Mouse (Mus musculus): Measurements from ENCODE around the gene Thtpa. TPM values are rescaled to one million over a fixed set of nuclear protein-coding genes. Genes with fewer than 3 reads are reported as not detected.

The Thtpa gene
- 55.2 and 56.6 TPM in 2 replicates for polyA plus RNA-seq (2015; fragmentation: Nextera tagmentation; extraction: Ambion mirVana)

GRCm38 (mm10) chr14:55094704-55095231 is at the start of gene Thtpa:
Gene Thtpa (plus strand): TSS chr14:55094784.
- Histone ChIP-seq H3K4me2 (ENCODE audit: low read length) (peak within 1 kb of the TSS; percentile 80), H3K9me3 (ENCODE audit: control insufficient read depth, low read length) (no peaks in the 10 kb centered on the region), H3K4me3 (replicated peaks; ENCODE audit: low read length) (peak within 1 kb of the TSS; percentile 72), H3K36me3 (ENCODE audit: control insufficient read depth, insufficient read depth) (no peaks in the 10 kb centered on the region), H3K9ac (replicated peaks; ENCODE audit: low read depth, low read length) (peak within 1 kb of the TSS; percentile 88), H3K27ac (ENCODE audit: low read length) (peak within 1 kb of the TSS; percentile 88), H3K27me3 (replicated peaks; ENCODE audit: control insufficient read depth, insufficient read depth, low read length) (no peaks in the 10 kb centered on the region), H3K4me1 (replicated peaks; ENCODE audit: control insufficient read depth, insufficient read depth, low read length) (peaks cover 43% of the 10 kb centered on the region)
- under 1% methylated on average over 30 of the region's 30 CpGs for WGBS
- ATAC-seq = peak; percentile 47

- H3K4me1 ChIP-seq (replicated peaks; ENCODE audit: control insufficient read depth, insufficient read depth, low read length) = peaks cover 14% of the 10 kb centered on the region
- no peak overlapping the region for H3K4me2 ChIP-seq (ENCODE audit: low read length)
- 88% methylated on average over 2 of the region's 2 CpGs for WGBS
- no peaks in the 10 kb centered on the region for H3K36me3 ChIP-seq (ENCODE audit: control insufficient read depth, insufficient read depth)
- no peaks in the 10 kb centered on the region for H3K27me3 ChIP-seq (replicated peaks; ENCODE audit: control insufficient read depth, insufficient read depth, low read length)
- no peak overlapping the region for H3K4me3 ChIP-seq (replicated peaks; ENCODE audit: low read length)
- no peak overlapping the region for H3K27ac ChIP-seq (ENCODE audit: low read length)
- H3K9ac ChIP-seq (replicated peaks; ENCODE audit: low read depth, low read length) = no peak overlapping the region
- no peaks in the 10 kb centered on the region for H3K9me3 ChIP-seq (ENCODE audit: control insufficient read depth, low read length)
- ATAC-seq = no peak
These were observed 46.5 kb upstream of the Thtpa start for GRCm38 (mm10) chr14:55047971-55048531.

GRCm38 (mm10) chr14:55052496-55052895 is 42.1 kb upstream of the Thtpa start:
- Histone ChIP-seq H3K27me3 (replicated peaks; ENCODE audit: control insufficient read depth, insufficient read depth, low read length) (no peaks in the 10 kb centered on the region), H3K4me1 (replicated peaks; ENCODE audit: control insufficient read depth, insufficient read depth, low read length) (peaks cover 51% of the 10 kb centered on the region), H3K4me2 (ENCODE audit: low read length) (peak overlapping the region; percentile 68), H3K36me3 (ENCODE audit: control insufficient read depth, insufficient read depth) (no peaks in the 10 kb centered on the region), H3K9ac (replicated peaks; ENCODE audit: low read depth, low read length) (no peak overlapping the region; the same call in 1 of the 2 replicates), H3K27ac (ENCODE audit: low read length) (peak overlapping the region; percentile 99), H3K9me3 (ENCODE audit: control insufficient read depth, low read length) (no peaks in the 10 kb centered on the region), H3K4me3 (replicated peaks; ENCODE audit: low read length) (peak overlapping the region; percentile 48)
- ATAC-seq = peak; percentile 59
- 14% methylated on average over 9 of the region's 9 CpGs for WGBS

DNA sequence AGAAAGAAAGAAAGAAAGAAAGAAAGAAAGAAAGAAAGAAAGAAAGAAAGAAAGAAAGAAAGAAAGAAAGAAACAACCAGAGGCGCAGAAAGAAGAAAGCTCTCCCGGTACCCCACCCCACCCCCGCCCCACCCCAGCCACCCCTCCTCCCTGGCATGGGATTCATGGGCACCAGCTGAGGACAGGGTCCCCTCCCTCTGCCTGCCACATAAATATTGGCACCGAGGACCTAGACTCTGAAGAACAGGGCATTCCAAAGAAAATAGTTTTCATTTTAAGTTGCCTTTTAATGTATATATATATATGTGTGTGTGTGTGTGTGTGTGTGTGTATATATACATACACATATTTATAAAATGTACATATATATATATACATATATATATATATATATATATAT is 41.5 kb upstream of the Thtpa start:
- Histone ChIP-seq H3K4me1 (replicated peaks; ENCODE audit: control insufficient read depth, insufficient read depth, low read length) (peaks cover 56% of the 10 kb centered on the region), H3K4me3 (replicated peaks; ENCODE audit: low read length) (peak overlapping the region; percentile 48)

GRCm38 (mm10) chr14:55053708-55054190 is 40.8 kb upstream of the Thtpa start:
- Histone ChIP-seq H3K27me3 (replicated peaks; ENCODE audit: control insufficient read depth, insufficient read depth, low read length) (no peaks in the 10 kb centered on the region), H3K36me3 (ENCODE audit: control insufficient read depth, insufficient read depth) (0 out of 2 replicates have a peak, but pooled peaks cover 2% of the 10 kb centered on the region), H3K4me1 (replicated peaks; ENCODE audit: control insufficient read depth, insufficient read depth, low read length) (peaks cover 63% of the 10 kb centered on the region), H3K9me3 (ENCODE audit: control insufficient read depth, low read length) (no peaks in the 10 kb centered on the region), H3K4me3 (replicated peaks; ENCODE audit: low read length) (peak overlapping the region; percentile 48), H3K27ac (ENCODE audit: low read length) (peak overlapping the region; percentile 99), H3K4me2 (ENCODE audit: low read length) (peak overlapping the region; percentile 68), H3K9ac (replicated peaks; ENCODE audit: low read depth, low read length) (peak overlapping the region; percentile 62)
- 19% methylated on average over 16 of the region's 17 CpGs for WGBS
- ATAC-seq = peak; percentile 77

More for the DNA sequence above, 41.5 kb upstream of the Thtpa start:
- ATAC-seq = peak; percentile 30
- Histone ChIP-seq H3K36me3 (ENCODE audit: control insufficient read depth, insufficient read depth) (0 out of 2 replicates have a peak, but pooled peaks cover 2% of the 10 kb centered on the region), H3K27me3 (replicated peaks; ENCODE audit: control insufficient read depth, insufficient read depth, low read length) (no peaks in the 10 kb centered on the region), H3K27ac (ENCODE audit: low read length) (peak overlapping the region; percentile 99), H3K4me2 (ENCODE audit: low read length) (peak overlapping the region; percentile 68), H3K9ac (replicated peaks; ENCODE audit: low read depth, low read length) (0 out of 2 replicates have a peak overlapping the region, but pooled peaks have one; percentile 62), H3K9me3 (ENCODE audit: control insufficient read depth, low read length) (no peaks in the 10 kb centered on the region)
- 22% methylated on average over 4 of the region's 4 CpGs for WGBS

GRCm38 (mm10) chr14:55054191-55054749 is 40.3 kb upstream of the Thtpa start:
- peak overlapping the region; percentile 48 for H3K4me3 ChIP-seq (replicated peaks; ENCODE audit: low read length)
- peak overlapping the region; percentile 68 for H3K4me2 ChIP-seq (ENCODE audit: low read length)
- 24% methylated on average over 10 of the region's 10 CpGs for WGBS
- H3K27ac ChIP-seq (ENCODE audit: low read length) = peak overlapping the region; percentile 99
- peaks cover 2% of the 10 kb centered on the region; the same call in 1 of the 2 replicates for H3K36me3 ChIP-seq (ENCODE audit: control insufficient read depth, insufficient read depth)
- H3K4me1 ChIP-seq (replicated peaks; ENCODE audit: control insufficient read depth, insufficient read depth, low read length) = peaks cover 68% of the 10 kb centered on the region
- no peaks in the 10 kb centered on the region for H3K27me3 ChIP-seq (replicated peaks; ENCODE audit: control insufficient read depth, insufficient read depth, low read length)
- no peaks in the 10 kb centered on the region for H3K9me3 ChIP-seq (ENCODE audit: control insufficient read depth, low read length)
- peak; percentile 51 for ATAC-seq
- peak overlapping the region; percentile 62 for H3K9ac ChIP-seq (replicated peaks; ENCODE audit: low read depth, low read length)

GRCm38 (mm10) chr14:55055167-55055834 is 39.3 kb upstream of the Thtpa start:
- H3K4me3 ChIP-seq (replicated peaks; ENCODE audit: low read length) = peak overlapping the region; percentile 48
- peaks cover 2% of the 10 kb centered on the region; the same call in 1 of the 2 replicates for H3K36me3 ChIP-seq (ENCODE audit: control insufficient read depth, insufficient read depth)
- peaks cover 74% of the 10 kb centered on the region for H3K4me1 ChIP-seq (replicated peaks; ENCODE audit: control insufficient read depth, insufficient read depth, low read length)
- H3K9ac ChIP-seq (replicated peaks; ENCODE audit: low read depth, low read length) = peak overlapping the region; percentile 62
- WGBS = 21% methylated on average over 11 of the region's 11 CpGs
- peak overlapping the region; percentile 99 for H3K27ac ChIP-seq (ENCODE audit: low read length)
- H3K27me3 ChIP-seq (replicated peaks; ENCODE audit: control insufficient read depth, insufficient read depth, low read length) = no peaks in the 10 kb centered on the region
- peak overlapping the region; percentile 68 for H3K4me2 ChIP-seq (ENCODE audit: low read length)
- H3K9me3 ChIP-seq (ENCODE audit: control insufficient read depth, low read length) = no peaks in the 10 kb centered on the region
- peak; percentile 18 for ATAC-seq

GRCm38 (mm10) chr14:55059009-55059408 is 35.6 kb upstream of the Thtpa start:
- 98% methylated on average over 1 of the region's 1 CpGs for WGBS

GRCm38 (mm10) chr14:55059931-55060330 is 34.7 kb upstream of the Thtpa start:
- Histone ChIP-seq H3K27ac (ENCODE audit: low read length) (peak overlapping the region; percentile 25), H3K4me1 (replicated peaks; ENCODE audit: control insufficient read depth, insufficient read depth, low read length) (peaks cover 87% of the 10 kb centered on the region), H3K9ac (replicated peaks; ENCODE audit: low read depth, low read length) (peak overlapping the region; percentile 40), H3K36me3 (ENCODE audit: control insufficient read depth, insufficient read depth) (peaks cover 15% of the 10 kb centered on the region; the same call in 1 of the 2 replicates), H3K27me3 (replicated peaks; ENCODE audit: control insufficient read depth, insufficient read depth, low read length) (no peaks in the 10 kb centered on the region), H3K4me2 (ENCODE audit: low read length) (peak overlapping the region; percentile 68), H3K4me3 (replicated peaks; ENCODE audit: low read length) (peak overlapping the region; percentile 19), H3K9me3 (ENCODE audit: control insufficient read depth, low read length) (no peaks in the 10 kb centered on the region)
- 22% methylated on average over 5 of the region's 5 CpGs for WGBS
- no peak for ATAC-seq

More at GRCm38 (mm10) chr14:55059009-55059408, 35.6 kb upstream of the Thtpa start:
- Histone ChIP-seq H3K36me3 (ENCODE audit: control insufficient read depth, insufficient read depth) (peaks cover 6% of the 10 kb centered on the region; the same call in 1 of the 2 replicates), H3K4me1 (replicated peaks; ENCODE audit: control insufficient read depth, insufficient read depth, low read length) (peaks cover 91% of the 10 kb centered on the region), H3K4me2 (ENCODE audit: low read length) (peak overlapping the region; percentile 68), H3K4me3 (replicated peaks; ENCODE audit: low read length) (peak overlapping the region; percentile 48), H3K9ac (replicated peaks; ENCODE audit: low read depth, low read length) (no peak overlapping the region), H3K9me3 (ENCODE audit: control insufficient read depth, low read length) (no peaks in the 10 kb centered on the region), H3K27me3 (replicated peaks; ENCODE audit: control insufficient read depth, insufficient read depth, low read length) (no peaks in the 10 kb centered on the region), H3K27ac (ENCODE audit: low read length) (peak overlapping the region; percentile 25; the same call in 1 of the 2 replicates)
- ATAC-seq = no peak

Measured in forebrain, embryonic 16.5 days (tissue).